Mouse (Mus musculus): Measurements from ENCODE around the gene Lrch3.

GRCm38 (mm10) chr16:33017677-33018349, 103.9 kb downstream of the Lrch3 start:
- no peak for TF ChIP-seq CTCF (IDR thresholded peaks at IDR 0.05; ENCODE audit: borderline replicate concordance, extremely low read depth, insufficient read depth, insufficient read length)
- TF ChIP-seq POLR2A (IDR thresholded peaks at IDR 0.05; ENCODE audit: borderline replicate concordance, extremely low read depth, insufficient read depth, insufficient read length, poor library complexity, severe bottlenecking) = no peak
